Mouse (Mus musculus) myocyte (in vitro differentiated cells): ENCODE results near the gene Krtap8-1.

ENCODE experiments used
- POLR2A ChIP-seq: IDR thresholded peaks from one replicate; pipeline ENCODE4 v1.6.1; 2011; ENCODE audit warnings: low read depth, mild to moderate bottlenecking, control low read depth, moderate library complexity; ENCODE audit not compliant: insufficient read length
- REST ChIP-seq: IDR thresholded peaks from one replicate; pipeline ENCODE4 v1.6.1; 2011; ENCODE audit warnings: mild to moderate bottlenecking, control low read depth, moderate library complexity; ENCODE audit not compliant: insufficient read depth, insufficient read length

DNA sequence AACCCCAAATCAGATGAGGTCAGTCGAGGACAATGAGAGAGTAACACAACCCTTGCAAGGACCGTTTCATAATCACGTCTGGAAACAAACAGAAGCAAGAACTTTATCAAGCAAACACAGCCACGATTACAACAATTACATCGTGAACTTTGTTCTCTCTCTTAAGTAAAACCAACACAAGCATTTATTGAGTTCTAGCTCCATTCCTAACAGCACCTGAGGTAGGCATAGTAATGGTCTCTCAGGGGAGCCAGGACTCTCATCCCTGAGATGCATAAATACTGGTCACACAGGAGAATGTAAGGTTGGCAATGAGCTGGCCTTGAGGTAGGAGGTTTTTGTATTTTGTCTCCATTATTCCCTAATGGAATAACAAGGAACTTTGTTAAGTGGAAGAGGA lies 14.1 kb upstream of the Krtap8-1 start:
- TF ChIP-seq POLR2A (no peak), REST (no peak)
